Mouse (Mus musculus) layer of hippocampus, adult 11-12 months (tissue): ENCODE data around the gene Pgbd1.
A peak's percentile ranks its signal among the peaks of the same experiment; 100 is the strongest.

Source experiments
- DNase-seq: peaks from one replicate; pipeline ENCODE4 v3.0.0; 2022; ENCODE audit warnings: low spot score

Pgbd1 gene

GRCm38 (mm10) chr13:21415266-21415665, 25.6 kb downstream of the Pgbd1 start:
- no peak for DNase-seq

GRCm38 (mm10) chr13:21414231-21415212, 26.3 kb downstream of the Pgbd1 start:
- DNase-seq, result no peak

- DNase-seq, result peak; percentile 8
Observed at GRCm38 (mm10) chr13:21408805-21409459, 31.9 kb downstream of the Pgbd1 start.

GRCm38 (mm10) chr13:21407969-21408804, 32.7 kb downstream of the Pgbd1 start:
- peak; percentile 88 for DNase-seq

GRCm38 (mm10) chr13:21407341-21407740, 33.5 kb downstream of the Pgbd1 start:
- no peak for DNase-seq

GRCm38 (mm10) chr13:21402848-21403247, 38.0 kb downstream of the Pgbd1 start:
- DNase-seq, result no peak

- peak; percentile 84 for DNase-seq
Observed at GRCm38 (mm10) chr13:21402287-21402846, 38.5 kb downstream of the Pgbd1 start, which contains the start of gene Zkscan3. Gene Zkscan3, minus strand, starts transcription at chr13:21402755.

- no peak for DNase-seq
Observed at GRCm38 (mm10) chr13:21401636-21402286, 39.1 kb downstream of the Pgbd1 start.

- DNase-seq, result no peak
Observed at GRCm38 (mm10) chr13:21401166-21401565, 39.7 kb downstream of the Pgbd1 start.

- DNase-seq, result no peak
Observed at GRCm38 (mm10) chr13:21397486-21397885, 43.4 kb downstream of the Pgbd1 start.

GRCm38 (mm10) chr13:21396048-21396447, 44.8 kb downstream of the Pgbd1 start:
- peak; percentile 4 for DNase-seq

- no peak for DNase-seq
Observed at GRCm38 (mm10) chr13:21395623-21396022, 45.2 kb downstream of the Pgbd1 start.

- DNase-seq, result no peak
Observed at GRCm38 (mm10) chr13:21395211-21395610, 45.6 kb downstream of the Pgbd1 start.

GRCm38 (mm10) chr13:21377773-21378172, 63.1 kb downstream of the Pgbd1 start:
- no peak for DNase-seq

- no peak for DNase-seq
Observed at GRCm38 (mm10) chr13:21372700-21373099, 68.2 kb downstream of the Pgbd1 start.
